Mouse (Mus musculus) thymus, adult 2 months (tissue): ENCODE measurements at regions not wholly inside any gene's neighbourhood (a gene's known extent, or its start where the extent isn't known, plus 50 kb on each side); places are given as distances from the start of the nearest gene placed in this dataset.
A peak's percentile ranks its signal among the peaks of the same experiment; 100 is the strongest.

Source experiments
- DNase-seq: peaks from one replicate; pipeline ENCODE4 v3.0.0; 2021
- H3K27ac ChIP-seq: fragments of 200-500 bp; 2 replicates; pipeline ENCODE4 v1.5.1; 2012; ENCODE audit warnings: low read length, control low read depth; ENCODE audit not compliant: control insufficient read depth, insufficient read depth
- H3K27me3 ChIP-seq: fragments of 200-500 bp; 2 replicates; pipeline ENCODE4 v1.6.1; 2012; ENCODE audit warnings: mild to moderate bottlenecking, low read length, moderate library complexity, mixed read lengths; ENCODE audit not compliant: control insufficient read depth, insufficient read depth
- H3K36me3 ChIP-seq: fragments of 200-500 bp; 2 replicates; pipeline ENCODE4 v1.6.1; 2012; ENCODE audit warnings: mild to moderate bottlenecking, low read length, moderate library complexity; ENCODE audit not compliant: control insufficient read depth, insufficient read depth
- H3K4me1 ChIP-seq: fragments of 200-500 bp; replicated peaks from 2 replicates; pipeline ENCODE4 v1.6.1; 2012; ENCODE audit warnings: low read length; ENCODE audit not compliant: control insufficient read depth, insufficient read depth
- H3K4me3 ChIP-seq: fragments of 200-500 bp; 2 replicates; pipeline ENCODE4 v1.5.1; 2012; ENCODE audit warnings: mild to moderate bottlenecking, low read length, control low read depth, moderate library complexity; ENCODE audit not compliant: control insufficient read depth, insufficient read depth
- CTCF ChIP-seq: fragments of 200-500 bp; IDR thresholded peaks from 2 replicates; pipeline ENCODE4 v1.5.1; 2012; ENCODE audit warnings: mild to moderate bottlenecking, control low read depth, low read length, moderate library complexity, borderline replicate concordance; ENCODE audit not compliant: control insufficient read depth, poor library complexity, insufficient read depth; ENCODE audit errors: extremely low read depth
- POLR2A ChIP-seq: fragments of 200-500 bp; IDR thresholded peaks from 2 replicates; pipeline ENCODE4 v1.6.1; 2012; ENCODE audit warnings: mild to moderate bottlenecking, low read length, control low read depth, moderate library complexity; ENCODE audit not compliant: control insufficient read depth, poor library complexity, insufficient read depth; ENCODE audit errors: extremely low read depth
- WGBS: fragments of 180-500 bp; shearing (Covaris S2); methylation state at CpG from one replicate; pipeline ENCODE4 v1.1.7; 2018; 5-methylcytosine and 5-hydroxymethylcytosine counted together

DNA sequence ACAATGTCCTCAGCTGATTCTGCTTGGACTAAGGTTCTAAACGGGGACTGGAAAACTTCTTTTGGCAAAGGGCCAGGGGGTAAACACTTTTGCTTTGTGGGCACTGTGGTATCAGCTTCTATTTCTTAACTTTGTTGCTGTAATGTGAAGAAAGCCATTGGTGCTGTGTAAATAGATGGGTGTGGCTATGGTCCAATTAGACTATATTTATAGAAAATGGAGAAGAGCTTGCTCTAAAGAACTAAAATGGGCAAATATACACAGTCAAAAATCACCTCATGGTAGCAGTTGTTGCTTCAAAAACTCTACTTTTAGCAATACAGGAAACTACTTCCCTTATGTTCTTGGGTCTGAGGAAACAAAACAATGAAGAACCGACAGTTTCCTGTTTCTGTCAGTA lies 84.1 kb downstream of the Tnfaip3 start:
- no peaks in the 10 kb centered on the region for H3K27me3 ChIP-seq
- H3K27ac ChIP-seq = peak overlapping the region; percentile 24; the same call in 1 of the 2 replicates
- no peak for TF ChIP-seq CTCF
- TF ChIP-seq POLR2A = no peak
- H3K4me3 ChIP-seq = no peak overlapping the region
- no peaks in the 10 kb centered on the region for H3K36me3 ChIP-seq
- H3K4me1 ChIP-seq = peaks cover 5% of the 10 kb centered on the region
- 8% methylated on average over 2 of the region's 2 CpGs for WGBS
- no peak for DNase-seq

DNA sequence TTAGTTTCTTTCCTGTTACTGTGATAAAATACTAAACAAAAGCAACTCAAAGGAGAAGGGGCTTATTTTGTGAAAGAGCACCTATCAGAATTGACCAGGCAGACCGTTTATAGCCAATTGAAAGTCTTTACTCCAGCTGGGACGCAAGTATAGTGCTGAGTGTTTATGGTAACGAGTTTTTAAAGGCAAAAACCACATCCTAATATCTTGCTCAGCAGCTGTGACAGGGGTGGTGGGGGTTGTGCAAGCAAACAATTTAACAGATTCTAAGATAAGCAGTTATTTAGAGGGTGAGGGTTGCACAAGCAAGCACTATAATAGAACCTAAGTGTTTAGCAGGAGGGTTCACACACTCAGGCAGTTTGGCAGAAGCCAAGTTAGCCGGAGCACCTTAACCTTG lies 74.0 kb downstream of the Tnfaip3 start:
- no peaks in the 10 kb centered on the region for H3K27me3 ChIP-seq
- 41% methylated on average over 4 of the region's 4 CpGs for WGBS
- TF ChIP-seq CTCF = no peak
- H3K36me3 ChIP-seq = no peaks in the 10 kb centered on the region
- no peaks in the 10 kb centered on the region for H3K4me1 ChIP-seq
- no peak for DNase-seq
- H3K27ac ChIP-seq = no peak overlapping the region
- H3K4me3 ChIP-seq = no peak overlapping the region

DNA sequence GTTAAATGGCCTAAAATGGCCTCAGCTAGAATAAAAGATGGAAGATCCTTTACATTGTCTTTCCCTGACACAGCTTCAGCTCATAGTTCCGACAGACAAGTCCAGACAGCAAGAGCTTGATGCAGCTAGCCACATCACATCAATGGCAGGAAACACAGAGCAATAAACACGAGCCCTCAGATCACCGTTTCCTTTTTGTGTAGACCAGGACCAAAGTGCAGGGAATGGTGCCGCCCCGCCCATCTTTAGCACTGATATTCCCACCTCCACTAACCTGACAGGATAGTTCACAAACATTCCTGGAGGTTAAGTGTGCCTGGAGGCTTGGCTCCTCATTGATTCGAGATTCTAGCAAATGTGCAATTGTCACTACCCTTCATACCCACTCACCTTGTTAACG lies 73.5 kb downstream of the Tnfaip3 start:
- Histone ChIP-seq H3K4me3 (no peak overlapping the region), H3K4me1 (no peaks in the 10 kb centered on the region), H3K27ac (no peak overlapping the region), H3K36me3 (no peaks in the 10 kb centered on the region), H3K27me3 (no peaks in the 10 kb centered on the region)
- DNase-seq = no peak
- WGBS = 61% methylated on average over 7 of the region's 7 CpGs
- no peak for TF ChIP-seq CTCF
- no peak for TF ChIP-seq POLR2A

DNA sequence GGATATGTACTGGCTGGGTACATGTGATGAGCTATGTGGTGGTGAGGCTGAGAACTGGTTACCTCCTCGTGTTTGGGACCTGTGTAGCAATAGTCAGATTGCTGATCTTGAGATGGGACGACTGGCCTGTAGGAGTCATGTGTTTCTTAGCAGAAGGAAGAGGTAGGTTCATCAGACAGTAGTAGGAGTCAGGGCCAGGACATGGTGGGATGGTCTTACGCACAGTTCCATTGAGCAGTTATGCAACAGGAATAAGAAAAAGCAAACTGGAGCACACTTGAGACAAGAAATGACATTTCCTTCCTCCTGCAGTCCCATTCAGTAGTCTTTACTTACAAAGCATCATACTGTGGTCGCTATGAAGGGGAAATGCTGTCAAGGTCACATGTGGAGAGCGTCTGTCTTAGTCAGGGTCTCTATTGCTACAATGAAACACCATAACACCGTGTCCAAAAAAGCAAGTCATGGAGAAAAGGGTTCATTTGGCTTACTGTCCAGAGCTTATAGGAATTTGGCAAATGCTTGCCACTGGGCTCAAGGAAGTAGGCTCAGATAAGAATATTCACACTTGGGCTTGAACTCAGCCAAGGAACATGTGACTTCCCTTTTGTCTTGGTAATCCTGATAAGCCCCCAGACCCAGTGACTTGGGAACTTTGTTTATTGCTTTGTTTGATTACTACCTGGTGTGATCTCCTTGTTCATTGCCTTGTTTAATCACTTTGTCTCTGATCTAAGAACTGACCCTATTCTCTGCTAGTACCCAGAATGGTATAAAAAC lies 72.0 kb downstream of the Tnfaip3 start:
- Histone ChIP-seq H3K4me3 (no peak overlapping the region), H3K36me3 (no peaks in the 10 kb centered on the region), H3K27me3 (no peaks in the 10 kb centered on the region), H3K4me1 (no peaks in the 10 kb centered on the region), H3K27ac (no peak overlapping the region)
- TF ChIP-seq CTCF (no peak), POLR2A (no peak)
- DNase-seq = no peak
- WGBS = 55% methylated on average over 6 of the region's 6 CpGs

GRCm38 (mm10) chr10:18946727-18947126 lies 68.7 kb downstream of the Tnfaip3 start:
- Histone ChIP-seq H3K27ac (no peak overlapping the region), H3K4me3 (no peak overlapping the region), H3K27me3 (no peaks in the 10 kb centered on the region), H3K36me3 (no peaks in the 10 kb centered on the region), H3K4me1 (peaks cover 2% of the 10 kb centered on the region; the same call in 1 of the 2 replicates)
- no peak for TF ChIP-seq CTCF
- no peak for TF ChIP-seq POLR2A
- no peak for DNase-seq
